Mouse (Mus musculus) erythroblast, embryonic 14.5 days (primary cell): Measurements from ENCODE around the gene Krt78.

Experiments
- GATA1 ChIP-seq: IDR thresholded peaks from 2 replicates; pipeline ENCODE4 v1.6.1; 2012; ENCODE audit warnings: low read length, inconsistent platforms, mixed read lengths
- TAL1 ChIP-seq: IDR thresholded peaks from 3 replicates; pipeline ENCODE4 v1.6.1; 2012; ENCODE audit warnings: low read length, inconsistent platforms, mixed read lengths

GRCm38 (mm10) chr15:101927340-101928080 is 26.6 kb downstream of the Krt78 start:
- no peak for TF ChIP-seq GATA1
- no peak for TF ChIP-seq TAL1
